Mouse (Mus musculus): Measurements from ENCODE around the gene Ccl8.

DNA sequence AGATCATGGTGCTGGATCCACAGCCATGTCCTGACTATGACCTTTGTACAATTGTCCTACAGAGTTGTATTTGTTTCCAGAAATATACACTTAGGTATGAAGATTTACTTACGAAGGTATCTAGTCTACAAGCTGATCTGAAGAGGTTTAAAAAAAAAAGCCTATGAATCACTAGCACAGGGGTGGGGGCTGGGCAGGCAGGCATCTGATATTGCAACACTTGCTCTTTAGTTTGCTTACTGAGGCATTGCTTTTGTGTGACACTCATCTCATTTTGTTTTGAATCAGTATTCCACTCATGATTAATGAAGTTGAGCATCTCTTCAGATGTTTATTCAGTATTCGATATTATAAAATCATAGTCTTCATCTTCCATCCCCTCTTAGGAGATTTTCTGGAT lies 21.2 kb downstream of the Ccl8 start:
- TF ChIP-seq EP300 (IDR thresholded peaks at IDR 0.05; ENCODE audit: low read depth) (no peak), CTCF (IDR thresholded peaks at IDR 0.05; ENCODE audit: low read depth) (no peak)

Measured in liver, embryonic 14.5 days (tissue).